Mouse (Mus musculus): ENCODE data around the gene Phf14. TPM values are rescaled to one million over a fixed set of nuclear protein-coding genes. Genes with fewer than 3 reads are reported as not detected.

The Phf14 gene
- polyA plus RNA-seq, 1 experiment = 9.6 TPM

GRCm38 (mm10) chr6:12014733-12015132, 107.1 kb downstream of the Phf14 start:
- no peaks in the 10 kb centered on the region for H3K27me3 ChIP-seq (ENCODE audit: control insufficient read depth, insufficient read depth, low read length)
- peak overlapping the region; percentile 15; the same call in 1 of the 2 replicates for H3K27ac ChIP-seq (ENCODE audit: control insufficient read depth, insufficient read depth, low read length)
- WGBS = 81% methylated on average over 2 of the region's 2 CpGs
- H3K4me3 ChIP-seq (ENCODE audit: control insufficient read depth, insufficient read depth, low read length) = no peak overlapping the region
- H3K4me1 ChIP-seq (replicated peaks; ENCODE audit: control insufficient read depth, insufficient read depth, low read length) = peaks cover 2% of the 10 kb centered on the region; the same call in 1 of the 2 replicates
- no peak for DNase-seq
- TF ChIP-seq CTCF (IDR thresholded peaks at IDR 0.05; ENCODE audit: borderline replicate concordance, control insufficient read depth, extremely low read depth, insufficient read depth, low read length, poor library complexity) = no peak
- TF ChIP-seq POLR2A (IDR thresholded peaks at IDR 0.05; ENCODE audit: control insufficient read depth, extremely low read depth, insufficient read depth, low read length, poor library complexity) = no peak
- no peaks in the 10 kb centered on the region for H3K36me3 ChIP-seq (ENCODE audit: control insufficient read depth, insufficient read depth, low read length)

GRCm38 (mm10) chr6:12019736-12020135, 112.1 kb downstream of the Phf14 start:
- no peak overlapping the region for H3K4me3 ChIP-seq (ENCODE audit: control insufficient read depth, insufficient read depth, low read length)
- 86% methylated on average over 1 of the region's 1 CpGs for WGBS
- H3K4me1 ChIP-seq (replicated peaks; ENCODE audit: control insufficient read depth, insufficient read depth, low read length) = peaks cover 2% of the 10 kb centered on the region; the same call in 1 of the 2 replicates
- DNase-seq = no peak
- no peaks in the 10 kb centered on the region for H3K36me3 ChIP-seq (ENCODE audit: control insufficient read depth, insufficient read depth, low read length)
- no peak overlapping the region for H3K27ac ChIP-seq (ENCODE audit: control insufficient read depth, insufficient read depth, low read length)
- H3K27me3 ChIP-seq (ENCODE audit: control insufficient read depth, insufficient read depth, low read length) = no peaks in the 10 kb centered on the region
- TF ChIP-seq CTCF (IDR thresholded peaks at IDR 0.05; ENCODE audit: borderline replicate concordance, control insufficient read depth, extremely low read depth, insufficient read depth, low read length, poor library complexity) (no peak), POLR2A (IDR thresholded peaks at IDR 0.05; ENCODE audit: control insufficient read depth, extremely low read depth, insufficient read depth, low read length, poor library complexity) (no peak)

GRCm38 (mm10) chr6:12020156-12020555, 112.5 kb downstream of the Phf14 start:
- TF ChIP-seq CTCF (IDR thresholded peaks at IDR 0.05; ENCODE audit: borderline replicate concordance, control insufficient read depth, extremely low read depth, insufficient read depth, low read length, poor library complexity) = no peak
- no peak for TF ChIP-seq POLR2A (IDR thresholded peaks at IDR 0.05; ENCODE audit: control insufficient read depth, extremely low read depth, insufficient read depth, low read length, poor library complexity)
- no peak overlapping the region for H3K27ac ChIP-seq (ENCODE audit: control insufficient read depth, insufficient read depth, low read length)
- 97% methylated on average over 3 of the region's 3 CpGs for WGBS
- no peaks in the 10 kb centered on the region for H3K36me3 ChIP-seq (ENCODE audit: control insufficient read depth, insufficient read depth, low read length)
- H3K4me1 ChIP-seq (replicated peaks; ENCODE audit: control insufficient read depth, insufficient read depth, low read length) = no peaks in the 10 kb centered on the region; the same call in 1 of the 2 replicates
- no peaks in the 10 kb centered on the region for H3K27me3 ChIP-seq (ENCODE audit: control insufficient read depth, insufficient read depth, low read length)
- no peak for DNase-seq
- H3K4me3 ChIP-seq (ENCODE audit: control insufficient read depth, insufficient read depth, low read length) = no peak overlapping the region

- H3K4me1 ChIP-seq (replicated peaks; ENCODE audit: control insufficient read depth, insufficient read depth, low read length) = no peaks in the 10 kb centered on the region; the same call in 1 of the 2 replicates
- no peak overlapping the region for H3K27ac ChIP-seq (ENCODE audit: control insufficient read depth, insufficient read depth, low read length)
- no peak overlapping the region for H3K4me3 ChIP-seq (ENCODE audit: control insufficient read depth, insufficient read depth, low read length)
- no peak for DNase-seq
- WGBS = 94% methylated on average over 4 of the region's 4 CpGs
- TF ChIP-seq CTCF (IDR thresholded peaks at IDR 0.05; ENCODE audit: borderline replicate concordance, control insufficient read depth, extremely low read depth, insufficient read depth, low read length, poor library complexity) (no peak), POLR2A (IDR thresholded peaks at IDR 0.05; ENCODE audit: control insufficient read depth, extremely low read depth, insufficient read depth, low read length, poor library complexity) (no peak)
- no peaks in the 10 kb centered on the region for H3K36me3 ChIP-seq (ENCODE audit: control insufficient read depth, insufficient read depth, low read length)
- H3K27me3 ChIP-seq (ENCODE audit: control insufficient read depth, insufficient read depth, low read length) = no peaks in the 10 kb centered on the region
Measured at GRCm38 (mm10) chr6:12020738-12021137, 113.1 kb downstream of the Phf14 start.

GRCm38 (mm10) chr6:12021480-12021879, 113.9 kb downstream of the Phf14 start:
- no peak overlapping the region for H3K27ac ChIP-seq (ENCODE audit: control insufficient read depth, insufficient read depth, low read length)
- H3K36me3 ChIP-seq (ENCODE audit: control insufficient read depth, insufficient read depth, low read length) = no peaks in the 10 kb centered on the region
- no peaks in the 10 kb centered on the region for H3K4me1 ChIP-seq (replicated peaks; ENCODE audit: control insufficient read depth, insufficient read depth, low read length)
- DNase-seq = no peak
- no peaks in the 10 kb centered on the region for H3K27me3 ChIP-seq (ENCODE audit: control insufficient read depth, insufficient read depth, low read length)
- 99% methylated on average over 4 of the region's 4 CpGs for WGBS
- no peak overlapping the region for H3K4me3 ChIP-seq (ENCODE audit: control insufficient read depth, insufficient read depth, low read length)
- no peak for TF ChIP-seq CTCF (IDR thresholded peaks at IDR 0.05; ENCODE audit: borderline replicate concordance, control insufficient read depth, extremely low read depth, insufficient read depth, low read length, poor library complexity)
- no peak for TF ChIP-seq POLR2A (IDR thresholded peaks at IDR 0.05; ENCODE audit: control insufficient read depth, extremely low read depth, insufficient read depth, low read length, poor library complexity)

GRCm38 (mm10) chr6:12023395-12023794, 115.8 kb downstream of the Phf14 start:
- WGBS = 98% methylated on average over 2 of the region's 2 CpGs
- no peaks in the 10 kb centered on the region for H3K27me3 ChIP-seq (ENCODE audit: control insufficient read depth, insufficient read depth, low read length)
- H3K27ac ChIP-seq (ENCODE audit: control insufficient read depth, insufficient read depth, low read length) = no peak overlapping the region
- no peaks in the 10 kb centered on the region for H3K4me1 ChIP-seq (replicated peaks; ENCODE audit: control insufficient read depth, insufficient read depth, low read length)
- TF ChIP-seq CTCF (IDR thresholded peaks at IDR 0.05; ENCODE audit: borderline replicate concordance, control insufficient read depth, extremely low read depth, insufficient read depth, low read length, poor library complexity) (no peak), POLR2A (IDR thresholded peaks at IDR 0.05; ENCODE audit: control insufficient read depth, extremely low read depth, insufficient read depth, low read length, poor library complexity) (no peak)
- DNase-seq = no peak
- no peak overlapping the region for H3K4me3 ChIP-seq (ENCODE audit: control insufficient read depth, insufficient read depth, low read length)
- no peaks in the 10 kb centered on the region for H3K36me3 ChIP-seq (ENCODE audit: control insufficient read depth, insufficient read depth, low read length)

All from thymus, adult 2 months (tissue).